Mouse (Mus musculus) Muller cell, postnatal 12 days (primary cell): ENCODE data around the gene Ankrd6.

Source experiments
- DNase-seq: peaks from one replicate; pipeline ENCODE4 v3.0.0-alpha.2; 2015; ENCODE audit errors: inconsistent ontology term

Gene Ankrd6

DNA sequence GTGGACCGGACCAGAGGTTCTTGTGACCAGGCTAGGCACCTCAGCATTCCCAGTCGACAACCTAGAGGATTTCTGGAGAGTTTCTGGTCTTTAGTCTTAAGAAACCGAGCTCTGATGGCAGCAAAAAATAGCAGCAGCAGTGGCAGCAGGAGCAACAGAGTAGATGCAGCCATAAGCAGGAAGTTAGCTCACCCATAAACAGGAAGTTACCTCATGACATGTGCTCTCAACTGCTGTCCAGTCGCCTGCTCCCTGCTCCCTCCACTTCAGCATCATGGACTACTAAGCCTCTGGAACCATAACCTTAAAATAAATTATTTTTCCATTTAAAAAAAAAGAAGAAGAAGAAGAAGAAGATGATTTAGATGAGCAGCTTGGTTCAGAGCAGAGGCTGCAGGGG is 161.6 kb downstream of the Ankrd6 start:
- DNase-seq, result no peak

DNA sequence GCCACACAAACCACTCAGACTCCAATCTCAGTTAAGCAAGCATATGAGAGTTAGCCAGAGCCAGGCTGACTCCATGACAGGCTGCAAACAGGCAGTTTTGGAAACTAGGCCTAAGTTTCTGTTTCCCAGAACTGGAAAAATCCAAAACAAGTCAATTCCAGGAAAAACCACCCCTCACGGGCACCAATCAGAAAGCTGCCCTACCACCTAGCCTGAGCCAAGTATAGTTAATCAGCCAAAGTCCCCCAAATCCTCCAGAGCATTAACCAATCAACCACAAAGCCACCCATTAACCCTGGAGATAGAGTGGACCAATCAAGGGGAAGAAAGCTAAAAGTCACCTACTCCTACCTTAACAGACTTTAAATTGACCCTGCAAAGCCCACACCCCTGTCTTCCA is 163.5 kb downstream of the Ankrd6 start:
- no peak for DNase-seq

DNA sequence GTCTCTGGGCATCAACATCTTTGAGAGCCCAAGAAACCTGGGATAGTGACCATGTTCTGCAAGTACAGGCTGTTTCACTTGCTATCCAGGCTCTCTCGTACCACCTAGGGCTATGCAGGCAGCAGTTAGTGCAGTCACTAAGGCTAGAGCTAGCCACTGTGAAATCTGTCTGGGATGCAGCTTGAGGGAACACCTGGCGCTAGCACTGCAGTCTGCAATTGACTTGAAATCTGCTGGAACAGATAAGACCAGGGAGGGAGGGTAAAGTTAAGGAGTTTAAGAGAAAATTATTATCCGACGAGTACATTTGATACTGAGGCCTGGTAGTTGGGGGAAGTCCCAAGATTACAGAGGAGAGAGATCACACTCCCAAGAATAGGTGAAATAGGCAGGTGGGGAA is 170.6 kb downstream of the Ankrd6 start:
- DNase-seq, result no peak

DNA sequence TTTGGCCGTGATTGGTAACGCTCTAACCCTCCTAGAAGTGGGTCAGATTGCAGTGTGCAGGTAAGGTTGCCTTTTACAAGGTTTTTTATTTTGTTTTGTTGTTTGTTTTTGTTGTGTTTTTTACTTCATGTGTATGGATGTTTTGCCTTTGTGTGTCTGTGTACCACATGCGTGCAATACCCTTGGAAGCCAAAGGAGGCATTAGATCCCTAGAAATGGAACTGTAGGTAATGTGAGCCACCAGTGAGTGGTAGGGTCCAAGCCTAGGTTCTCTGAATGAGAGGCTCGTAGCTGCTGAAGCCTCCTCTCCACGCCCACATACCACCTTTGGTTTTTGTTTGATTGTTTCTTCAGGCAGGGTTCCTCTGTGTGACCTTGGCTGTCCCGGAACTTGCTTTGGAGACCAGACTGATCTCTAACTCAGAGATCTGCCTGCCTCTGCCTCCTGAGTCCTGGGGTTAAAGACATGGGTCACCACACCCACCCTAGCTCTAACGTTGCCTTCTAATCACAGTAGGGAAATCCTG is 180.3 kb downstream of the Ankrd6 start:
- no peak for DNase-seq

DNA sequence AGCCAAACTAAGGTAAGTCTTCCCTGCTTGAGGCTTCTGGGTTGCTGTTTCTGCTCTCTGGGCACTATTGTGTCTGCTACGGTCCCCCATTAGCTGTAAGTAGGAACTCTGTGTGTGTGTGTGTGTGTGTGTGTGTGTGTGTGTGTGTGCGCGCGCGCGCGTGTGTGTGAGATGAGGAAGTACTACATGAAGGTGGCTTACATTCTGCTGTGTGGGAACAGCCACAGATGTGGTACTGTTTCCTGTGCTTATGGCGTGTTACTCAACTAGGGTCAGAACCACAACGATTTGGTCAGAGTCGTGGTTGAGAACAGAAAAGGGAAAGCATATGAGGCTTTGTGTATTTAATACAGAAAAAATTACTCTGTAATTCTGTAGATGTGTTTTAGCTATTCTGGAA is 182.6 kb downstream of the Ankrd6 start:
- no peak for DNase-seq

DNA sequence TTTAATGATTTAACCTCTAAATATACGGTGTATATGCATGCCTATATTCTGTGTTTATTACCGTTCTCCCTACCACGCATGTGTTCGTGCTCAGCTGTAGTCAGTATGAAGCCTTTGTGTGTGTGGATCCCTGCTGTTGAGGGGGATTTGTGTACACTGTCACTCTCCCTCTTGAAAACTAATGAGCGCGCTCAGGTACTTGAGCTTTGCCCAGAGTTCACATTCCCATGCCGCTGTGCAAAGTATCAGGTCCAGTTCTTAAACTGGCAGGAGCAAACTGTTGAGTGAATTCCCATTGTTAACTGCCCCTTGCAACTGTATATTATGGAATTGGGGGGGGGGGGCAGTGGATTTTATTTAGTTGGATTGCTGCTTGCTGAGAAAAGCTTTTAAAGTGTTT is 183.2 kb downstream of the Ankrd6 start:
- DNase-seq, result no peak

DNA sequence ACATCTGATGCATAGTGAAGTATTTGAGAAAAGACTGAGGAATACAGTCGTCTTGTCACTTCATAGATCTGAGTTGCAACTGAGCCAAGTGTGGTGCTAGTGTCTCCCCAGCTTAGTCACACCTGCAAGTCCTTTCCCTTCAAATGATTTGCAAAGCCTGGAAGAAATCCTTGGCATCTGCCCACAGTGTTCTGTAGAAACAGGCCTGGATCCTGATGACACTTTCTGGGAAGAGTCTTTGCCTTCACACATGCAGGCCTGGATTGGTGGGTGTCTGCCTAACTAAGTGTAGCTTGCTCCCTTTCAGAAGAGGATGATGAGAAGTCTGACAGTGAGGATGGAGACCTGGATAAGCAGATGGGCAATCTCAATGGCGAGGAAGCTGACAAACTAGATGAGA is 193.2 kb downstream of the Ankrd6 start:
- DNase-seq, result no peak
